Mouse (Mus musculus): ENCODE measurements at regions not wholly inside any gene's neighbourhood (a gene's known extent, or its start where the extent isn't known, plus 50 kb on each side); places are given as distances from the start of the nearest gene placed in this dataset.

DNA sequence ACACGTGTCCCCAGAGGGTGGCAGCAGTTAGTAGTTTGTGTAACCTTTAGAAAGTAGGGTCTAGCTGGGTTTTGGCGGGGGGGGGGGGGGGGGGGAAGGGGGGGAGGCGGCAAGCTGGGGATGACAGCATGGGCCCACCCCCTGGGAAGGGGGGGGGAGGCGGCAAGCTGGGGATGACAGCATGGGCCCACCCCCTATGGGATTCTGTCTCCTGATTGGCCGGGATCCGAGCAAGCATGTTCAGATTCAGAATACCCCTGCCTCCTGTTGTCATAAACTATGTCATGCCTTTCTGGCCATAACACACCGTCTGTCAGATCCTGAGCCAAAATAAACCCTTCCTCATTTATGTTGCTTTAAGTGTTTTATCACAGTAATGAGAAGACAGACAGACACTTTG lies 479.1 kb downstream of the Insc start:
- TF ChIP-seq POLR2A (IDR thresholded peaks at IDR 0.05; ENCODE audit: borderline replicate concordance, insufficient read depth, low read length) (no peak), CTCF (IDR thresholded peaks at IDR 0.05; ENCODE audit: borderline replicate concordance, insufficient read depth, low read depth, low read length) (no peak)
- 40% methylated on average over 5 of the region's 7 CpGs for WGBS
- no peak overlapping the region for H3K27ac ChIP-seq (ENCODE audit: insufficient read depth, low read length)
- no peaks in the 10 kb centered on the region for H3K27me3 ChIP-seq (ENCODE audit: control insufficient read depth, insufficient read depth, low read length)
- no peak overlapping the region for H3K4me3 ChIP-seq (replicated peaks; ENCODE audit: insufficient read depth, low read depth, low read length)
- no peaks in the 10 kb centered on the region for H3K4me1 ChIP-seq (ENCODE audit: control insufficient read depth, insufficient read depth, low read length)
- no peak for DNase-seq

DNA sequence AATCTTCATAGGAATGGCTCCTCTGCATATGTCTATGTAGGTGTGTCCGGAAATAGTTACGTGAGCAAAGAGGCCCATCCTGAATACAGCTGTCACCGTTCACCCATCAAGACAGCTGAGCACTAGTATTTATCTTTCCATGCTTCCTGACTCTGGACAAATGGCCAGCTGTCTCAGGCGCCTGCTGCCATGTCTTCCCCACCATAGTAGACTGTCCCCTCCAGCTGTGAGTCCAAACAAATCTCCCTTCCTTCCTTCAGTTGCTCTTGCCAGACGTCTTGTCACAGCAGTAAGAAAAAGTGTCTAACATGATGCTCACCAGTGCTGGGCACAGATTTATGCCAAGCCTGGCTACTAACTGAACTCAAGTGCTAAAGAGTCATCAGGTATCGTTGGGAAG lies 487.0 kb downstream of the Insc start:
- no peak overlapping the region for H3K27ac ChIP-seq (ENCODE audit: insufficient read depth, low read length)
- H3K4me3 ChIP-seq (replicated peaks; ENCODE audit: insufficient read depth, low read depth, low read length) = no peak overlapping the region
- WGBS = 63% methylated on average over 6 of the region's 6 CpGs
- H3K4me1 ChIP-seq (ENCODE audit: control insufficient read depth, insufficient read depth, low read length) = no peaks in the 10 kb centered on the region
- no peaks in the 10 kb centered on the region for H3K27me3 ChIP-seq (ENCODE audit: control insufficient read depth, insufficient read depth, low read length)
- TF ChIP-seq POLR2A (IDR thresholded peaks at IDR 0.05; ENCODE audit: borderline replicate concordance, insufficient read depth, low read length) = no peak
- no peak for TF ChIP-seq CTCF (IDR thresholded peaks at IDR 0.05; ENCODE audit: borderline replicate concordance, insufficient read depth, low read depth, low read length)
- no peak for DNase-seq

DNA sequence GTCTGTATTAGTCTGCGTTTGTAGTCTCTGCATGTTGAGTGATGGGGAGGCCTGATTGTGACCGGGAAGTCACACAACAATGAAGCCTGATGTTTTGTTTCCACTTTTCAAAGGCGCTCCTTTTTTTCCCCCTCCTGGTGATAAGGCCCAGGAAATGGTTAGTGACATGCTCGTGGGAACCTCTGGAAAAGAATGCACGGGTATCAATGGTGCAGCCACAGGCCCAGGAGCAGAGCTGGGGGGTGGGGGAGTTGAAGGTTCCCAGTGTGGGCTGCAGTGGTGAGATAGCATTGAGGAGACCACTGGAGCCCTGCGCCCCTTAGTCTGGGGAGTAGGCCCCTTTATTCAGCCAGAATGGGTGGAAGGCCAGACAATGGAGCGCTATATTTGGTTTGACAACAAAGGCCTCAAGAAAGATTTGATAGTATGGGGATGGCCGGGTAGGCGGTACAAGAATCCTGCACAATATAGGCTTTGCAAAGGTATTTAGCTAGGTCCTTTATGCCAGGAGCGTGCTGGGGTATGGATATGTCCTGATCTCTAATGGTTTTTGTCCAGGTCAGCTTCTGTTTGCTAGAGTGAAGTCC lies 490.4 kb downstream of the Insc start:
- Histone ChIP-seq H3K27me3 (ENCODE audit: control insufficient read depth, insufficient read depth, low read length) (no peaks in the 10 kb centered on the region), H3K27ac (ENCODE audit: insufficient read depth, low read length) (no peak overlapping the region), H3K4me1 (ENCODE audit: control insufficient read depth, insufficient read depth, low read length) (no peaks in the 10 kb centered on the region), H3K4me3 (replicated peaks; ENCODE audit: insufficient read depth, low read depth, low read length) (no peak overlapping the region)
- WGBS = 60% methylated on average over 10 of the region's 10 CpGs
- DNase-seq = no peak
- TF ChIP-seq CTCF (IDR thresholded peaks at IDR 0.05; ENCODE audit: borderline replicate concordance, insufficient read depth, low read depth, low read length) (no peak), POLR2A (IDR thresholded peaks at IDR 0.05; ENCODE audit: borderline replicate concordance, insufficient read depth, low read length) (no peak)

DNA sequence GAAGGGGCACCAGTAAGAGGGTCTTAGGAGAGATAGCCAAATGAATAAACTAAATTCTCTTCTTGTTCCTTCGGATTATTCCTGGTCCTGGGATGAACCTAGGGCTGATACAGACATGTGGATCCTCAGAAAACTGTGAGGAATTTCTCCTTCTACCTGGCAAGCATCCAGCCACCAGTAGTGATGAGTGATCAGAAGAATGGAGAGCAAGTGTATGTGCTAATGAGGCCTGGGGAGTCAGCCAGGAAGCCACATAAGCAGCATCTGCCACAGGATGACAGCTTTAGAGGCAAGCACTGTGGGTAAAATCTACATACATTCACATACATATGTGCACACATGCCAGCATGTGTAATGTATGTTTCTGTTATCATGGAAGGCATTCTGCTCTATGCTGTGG lies 493.6 kb downstream of the Insc start:
- H3K27ac ChIP-seq (ENCODE audit: insufficient read depth, low read length) = no peak overlapping the region
- H3K27me3 ChIP-seq (ENCODE audit: control insufficient read depth, insufficient read depth, low read length) = no peaks in the 10 kb centered on the region
- 71% methylated on average over 1 of the region's 1 CpGs for WGBS
- no peaks in the 10 kb centered on the region for H3K4me1 ChIP-seq (ENCODE audit: control insufficient read depth, insufficient read depth, low read length)
- DNase-seq = no peak
- TF ChIP-seq POLR2A (IDR thresholded peaks at IDR 0.05; ENCODE audit: borderline replicate concordance, insufficient read depth, low read length) (no peak), CTCF (IDR thresholded peaks at IDR 0.05; ENCODE audit: borderline replicate concordance, insufficient read depth, low read depth, low read length) (no peak)
- H3K4me3 ChIP-seq (replicated peaks; ENCODE audit: insufficient read depth, low read depth, low read length) = no peak overlapping the region

DNA sequence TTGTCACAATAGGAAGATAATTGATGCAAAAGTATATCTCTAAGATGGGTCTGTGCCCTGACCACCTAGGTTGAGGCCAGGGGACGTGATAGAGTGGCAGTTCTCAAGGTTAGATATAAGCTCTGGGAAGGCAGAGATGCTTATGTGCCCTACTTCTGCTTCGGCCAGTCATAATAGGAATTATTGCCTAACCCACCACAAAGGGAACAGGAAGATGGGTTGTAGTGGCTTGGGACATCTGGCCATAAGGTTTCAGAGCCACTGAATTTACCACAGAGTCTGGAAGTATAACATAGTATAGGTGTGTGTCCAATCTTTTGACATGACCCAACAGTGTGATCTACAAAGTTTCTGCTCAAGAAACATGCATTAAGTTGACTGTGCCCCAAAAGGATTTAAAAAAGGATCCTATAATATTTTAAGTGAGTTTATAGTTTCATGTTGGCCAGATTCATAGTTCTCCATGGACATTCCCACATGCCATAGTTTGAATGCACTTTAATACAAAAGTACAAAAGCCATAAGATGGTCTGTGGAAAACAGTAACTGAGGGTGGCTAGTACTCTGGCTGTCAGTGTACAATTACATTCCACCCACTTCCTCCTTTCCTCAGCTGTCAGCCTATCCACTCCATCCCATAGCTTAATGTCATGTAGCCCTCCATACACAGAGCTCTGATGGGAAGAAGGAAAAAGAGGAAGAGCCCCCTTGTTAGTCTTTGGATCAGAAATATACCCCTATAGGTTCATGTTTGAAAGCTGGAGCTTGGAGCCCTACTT lies 508.3 kb downstream of the Insc start:
- Histone ChIP-seq H3K27me3 (ENCODE audit: control insufficient read depth, insufficient read depth, low read length) (no peaks in the 10 kb centered on the region), H3K27ac (ENCODE audit: insufficient read depth, low read length) (no peak overlapping the region), H3K4me1 (ENCODE audit: control insufficient read depth, insufficient read depth, low read length) (no peaks in the 10 kb centered on the region), H3K4me3 (replicated peaks; ENCODE audit: insufficient read depth, low read depth, low read length) (no peak overlapping the region)
- no peak for DNase-seq
- 90% methylated on average over 2 of the region's 2 CpGs for WGBS
- TF ChIP-seq CTCF (IDR thresholded peaks at IDR 0.05; ENCODE audit: borderline replicate concordance, insufficient read depth, low read depth, low read length) (no peak), POLR2A (IDR thresholded peaks at IDR 0.05; ENCODE audit: borderline replicate concordance, insufficient read depth, low read length) (no peak)

DNA sequence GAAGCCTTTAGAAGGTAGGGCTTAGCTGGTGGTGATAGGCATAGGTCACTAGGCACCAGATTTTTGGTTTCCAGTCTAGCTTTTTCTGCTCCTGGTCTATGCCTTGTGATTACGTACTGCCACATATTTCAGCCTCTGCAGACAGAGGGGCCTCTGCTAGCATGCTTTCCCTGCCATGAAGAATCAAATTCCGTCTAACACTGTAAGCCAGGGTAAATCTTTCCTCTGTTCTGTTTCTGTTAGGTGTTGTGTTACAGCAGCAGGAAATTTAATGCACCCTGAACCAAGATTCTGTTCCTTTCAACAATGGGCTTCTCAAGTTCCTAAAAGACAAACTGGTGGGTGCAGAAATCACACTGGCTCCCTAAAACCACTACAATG lies 508.9 kb downstream of the Insc start:
- H3K27me3 ChIP-seq (ENCODE audit: control insufficient read depth, insufficient read depth, low read length) = no peaks in the 10 kb centered on the region
- TF ChIP-seq CTCF (IDR thresholded peaks at IDR 0.05; ENCODE audit: borderline replicate concordance, insufficient read depth, low read depth, low read length) (no peak), POLR2A (IDR thresholded peaks at IDR 0.05; ENCODE audit: borderline replicate concordance, insufficient read depth, low read length) (no peak)
- H3K4me1 ChIP-seq (ENCODE audit: control insufficient read depth, insufficient read depth, low read length) = no peaks in the 10 kb centered on the region
- WGBS = 96% methylated on average over 2 of the region's 2 CpGs
- DNase-seq = no peak
- no peak overlapping the region for H3K4me3 ChIP-seq (replicated peaks; ENCODE audit: insufficient read depth, low read depth, low read length)
- no peak overlapping the region for H3K27ac ChIP-seq (ENCODE audit: insufficient read depth, low read length)

DNA sequence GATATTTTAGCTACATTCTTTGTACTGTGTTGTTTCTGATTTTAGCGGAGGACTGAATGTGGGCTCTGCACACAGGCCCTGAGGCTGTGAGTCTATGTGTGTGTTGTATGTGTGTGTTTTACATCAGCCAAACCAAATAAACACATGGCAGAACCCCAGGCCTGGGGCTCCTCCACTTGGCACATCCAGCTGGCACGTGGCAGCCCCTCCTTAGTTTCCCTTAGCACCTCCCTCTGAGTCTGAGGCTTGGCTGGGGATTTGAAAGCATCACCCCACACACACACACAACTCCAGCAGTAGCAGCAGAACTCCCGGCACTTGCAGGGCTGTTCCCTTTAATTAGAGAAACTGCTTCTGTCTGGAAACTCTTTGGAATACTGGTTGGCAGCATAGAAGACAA lies 515.1 kb downstream of the Insc start:
- Histone ChIP-seq H3K27ac (ENCODE audit: insufficient read depth, low read length) (no peak overlapping the region), H3K4me3 (replicated peaks; ENCODE audit: insufficient read depth, low read depth, low read length) (no peak overlapping the region), H3K27me3 (ENCODE audit: control insufficient read depth, insufficient read depth, low read length) (no peaks in the 10 kb centered on the region), H3K4me1 (ENCODE audit: control insufficient read depth, insufficient read depth, low read length) (no peaks in the 10 kb centered on the region)
- TF ChIP-seq POLR2A (IDR thresholded peaks at IDR 0.05; ENCODE audit: borderline replicate concordance, insufficient read depth, low read length) (no peak), CTCF (IDR thresholded peaks at IDR 0.05; ENCODE audit: borderline replicate concordance, insufficient read depth, low read depth, low read length) (no peak)
- WGBS = 29% methylated on average over 3 of the region's 3 CpGs
- no peak for DNase-seq

DNA sequence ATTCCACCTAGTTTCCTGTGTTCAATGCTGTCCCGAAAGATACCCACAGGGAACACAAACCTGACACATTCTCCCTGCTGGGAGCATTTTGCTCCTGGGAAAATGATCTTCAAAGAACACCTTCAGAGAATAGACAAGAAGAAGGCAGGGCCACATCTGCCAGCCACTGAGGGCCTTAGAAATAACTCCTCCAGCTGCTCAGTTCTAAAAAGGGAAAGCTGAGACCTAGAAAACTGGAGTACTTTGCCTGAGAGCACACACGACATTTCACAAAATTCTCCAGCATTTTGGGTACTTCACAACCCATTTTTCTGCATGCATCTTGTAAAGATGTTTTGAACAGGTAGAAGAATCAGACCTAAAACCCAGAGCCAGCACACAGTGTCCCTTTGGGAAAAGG lies 519.6 kb downstream of the Insc start:
- Histone ChIP-seq H3K4me1 (ENCODE audit: control insufficient read depth, insufficient read depth, low read length) (no peaks in the 10 kb centered on the region), H3K27me3 (ENCODE audit: control insufficient read depth, insufficient read depth, low read length) (no peaks in the 10 kb centered on the region), H3K4me3 (replicated peaks; ENCODE audit: insufficient read depth, low read depth, low read length) (no peak overlapping the region), H3K27ac (ENCODE audit: insufficient read depth, low read length) (no peak overlapping the region)
- TF ChIP-seq POLR2A (IDR thresholded peaks at IDR 0.05; ENCODE audit: borderline replicate concordance, insufficient read depth, low read length) (no peak), CTCF (IDR thresholded peaks at IDR 0.05; ENCODE audit: borderline replicate concordance, insufficient read depth, low read depth, low read length) (no peak)
- WGBS = 85% methylated on average over 2 of the region's 2 CpGs
- no peak for DNase-seq

All from cerebellum, adult 2 months (tissue).